Mouse (Mus musculus) layer of hippocampus, postnatal 14 days (tissue): ENCODE measurements around the gene Nfix. TPM values are rescaled to one million over a fixed set of nuclear protein-coding genes. Genes with fewer than 3 reads are reported as not detected.

Source experiments
- DNase-seq, 2 experiments: peaks; one replicate each; pipeline ENCODE4 v3.0.0; 2021 to 2022; ENCODE audit warnings: low spot score in 2 of 2, mixed read lengths in 1 of 2
- total RNA-seq, 2 experiments: library from RNA; stranded (reverse); gene quantifications; 2 replicates each; pipeline ENCODE4 v1.2.3; 2021

The Nfix gene
- total RNA-seq, 2 experiments from 2014 or later: 519 to 562 TPM

DNA sequence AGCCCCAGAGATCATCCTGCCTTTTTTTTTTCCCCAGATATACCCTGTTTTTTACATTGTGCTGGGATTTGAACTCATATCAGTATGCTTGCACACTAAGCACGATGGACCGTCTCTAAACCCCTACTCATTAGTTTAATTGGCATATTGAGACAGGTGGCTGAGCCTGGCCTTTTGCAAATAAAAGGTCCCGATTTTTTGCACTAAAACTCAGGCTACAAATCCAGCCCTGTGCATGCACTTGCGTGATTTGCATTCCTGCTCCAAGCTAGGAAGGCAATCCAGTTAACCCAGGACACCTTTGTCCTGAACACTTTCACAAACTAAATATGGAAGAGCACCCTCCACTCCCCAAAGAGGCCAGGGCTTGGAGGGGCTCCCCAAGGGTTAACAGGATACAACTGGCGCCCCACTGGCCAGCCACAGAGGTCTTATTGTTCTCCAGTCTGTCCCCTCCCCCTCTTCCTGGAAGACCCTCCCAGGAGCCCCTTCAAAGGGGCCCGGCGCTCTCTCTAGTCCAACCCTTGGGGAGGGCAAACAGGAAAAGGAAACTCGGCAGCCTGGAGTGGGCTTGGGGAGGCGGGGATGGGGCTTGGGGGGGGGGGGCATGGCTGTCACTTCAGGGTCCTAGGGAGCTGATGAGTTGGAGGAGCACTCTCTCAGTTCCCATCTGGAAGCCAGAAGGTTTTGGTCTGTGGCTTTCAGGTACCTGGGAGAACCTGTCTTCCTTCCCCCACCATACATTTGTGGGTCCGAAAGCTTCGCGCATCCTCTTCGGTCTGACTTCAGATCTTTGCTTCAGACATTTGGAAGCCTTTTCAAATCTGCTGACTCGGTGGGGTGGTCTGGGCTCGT is 144.6 kb downstream of the Nfix start:
- no peak for DNase-seq

DNA sequence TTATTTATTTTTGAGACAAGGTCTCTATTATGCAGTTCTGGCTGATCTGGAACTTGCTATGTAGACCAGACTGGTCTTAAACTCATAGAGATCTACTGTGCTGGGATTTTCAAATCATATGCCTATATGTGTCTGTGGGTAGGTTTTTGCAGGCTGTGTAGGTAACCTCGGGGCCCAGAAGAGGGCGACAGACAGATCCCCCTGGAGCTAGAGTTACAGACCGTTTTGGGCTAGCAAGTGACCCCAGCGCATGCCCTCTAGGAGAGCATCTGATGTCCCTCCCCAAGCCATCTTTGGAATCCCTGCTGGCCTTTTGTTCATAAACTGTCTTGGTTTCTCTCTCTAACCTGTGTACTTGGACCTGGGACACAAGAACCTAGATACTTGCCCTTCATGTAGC is 145.5 kb downstream of the Nfix start:
- no peak for DNase-seq

DNA sequence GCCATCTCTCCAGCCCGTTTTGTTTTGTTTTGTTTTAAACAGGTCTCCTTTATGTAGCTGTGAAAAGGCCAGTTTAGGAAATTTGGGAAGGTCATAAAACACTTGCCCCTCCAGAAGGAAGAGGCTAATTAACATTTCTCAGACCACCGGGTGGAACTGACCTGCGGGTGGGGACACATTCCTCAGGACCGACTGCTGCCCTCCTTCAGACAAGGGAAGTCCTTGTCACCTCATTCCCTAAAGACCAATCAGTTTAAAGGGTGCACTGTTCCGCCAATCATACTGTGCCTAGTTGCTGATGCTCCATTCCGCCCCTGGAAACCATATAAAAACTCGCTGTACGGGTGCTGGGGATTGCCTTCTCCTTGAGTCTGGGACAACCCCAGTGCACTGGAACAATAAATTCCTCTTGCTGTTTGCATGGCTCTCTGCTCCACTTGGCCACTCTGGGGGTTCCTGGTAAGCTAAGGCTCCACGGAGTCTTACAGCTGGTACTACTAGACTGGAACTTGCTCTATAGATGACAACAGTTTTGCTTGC is 147.0 kb downstream of the Nfix start:
- DNase-seq: no peak

DNA sequence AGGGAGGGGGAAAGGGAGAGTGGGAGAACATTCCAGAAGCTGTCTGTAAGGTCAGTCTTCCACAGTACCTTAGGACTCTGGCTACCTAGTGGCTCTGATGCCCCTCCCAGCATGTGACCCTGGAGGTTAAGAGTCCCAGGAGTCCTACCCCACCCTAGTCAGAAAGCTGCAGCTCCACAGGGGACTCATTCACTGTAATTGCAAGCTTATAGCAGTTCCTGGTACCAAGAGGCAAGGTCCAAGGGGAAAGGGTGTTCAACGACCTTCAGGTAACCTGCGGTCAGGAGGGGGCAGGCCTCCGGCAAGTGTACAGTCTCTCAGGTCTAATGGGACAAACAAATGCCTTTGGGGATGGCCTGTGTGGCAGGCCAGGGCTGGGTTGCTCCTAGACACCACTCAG is 149.9 kb downstream of the Nfix start:
- DNase-seq: no peak

Other genes starting within 250 kb of the Nfix start
- gene Ier2, start 137.5 kb downstream of the Nfix start, total RNA-seq: 10 to 100 TPM in 1 of 2 experiments, 1 to 10 TPM in 1; 9.5 to 12.5 TPM
- 10 to 100 TPM; 82.9 to 97.3 TPM for gene Trmt1, start 114.0 kb downstream of the Nfix start, total RNA-seq
- 10 to 100 TPM; 84.0 to 85.6 TPM for gene Nacc1, start 112.5 kb downstream of the Nfix start, total RNA-seq
- gene Lyl1, start 98.9 kb downstream of the Nfix start, total RNA-seq: 1 to 10 TPM; 3.4 to 4.2 TPM
- not detected for gene G430095P16Rik, start 77.3 kb downstream of the Nfix start, total RNA-seq
- 1 to 10 TPM; 7.4 to 8.6 TPM for gene Dand5, start 22.5 kb upstream of the Nfix start, total RNA-seq
- gene Gadd45gip1, start 31.2 kb upstream of the Nfix start, total RNA-seq: 10 to 100 TPM; 19.4 to 20.4 TPM
- gene Rad23a, start 40.3 kb upstream of the Nfix start, total RNA-seq: 10 to 100 TPM; 59.4 to 64.8 TPM
- 100 to 1,000 TPM; 453 to 590 TPM for gene Calr, start 46.6 kb upstream of the Nfix start, total RNA-seq
- 10 to 100 TPM; 55.3 to 58.4 TPM for gene Farsa, start 56.6 kb upstream of the Nfix start, total RNA-seq
- gene Syce2, start 71.8 kb upstream of the Nfix start, total RNA-seq: 10 to 100 TPM; 21.4 to 24.5 TPM
- 10 to 100 TPM; 35.0 to 35.6 TPM for gene Gcdh, start 93.6 kb upstream of the Nfix start, total RNA-seq
- gene Klf1, start 101.6 kb upstream of the Nfix start, total RNA-seq: not detected
- 1 to 10 TPM; 4.0 TPM for gene Dnase2a, start 108.2 kb upstream of the Nfix start, total RNA-seq
- 100 to 1,000 TPM; 127 to 140 TPM for gene Mast1, start 137.0 kb upstream of the Nfix start, total RNA-seq
- gene Rtbdn, start 146.6 kb upstream of the Nfix start, total RNA-seq: 1 to 10 TPM; 1.5 to 1.8 TPM
- gene Gm49661, start 169.1 kb upstream of the Nfix start, total RNA-seq: not detected
- 100 to 1,000 TPM; 417 to 431 TPM for gene Prdx2, start 169.2 kb upstream of the Nfix start, total RNA-seq
- gene Rnaseh2a, start 169.4 kb upstream of the Nfix start, total RNA-seq: 10 to 100 TPM; 34.3 to 34.4 TPM
- 10 to 100 TPM; 45.5 to 54.7 TPM for gene Junb, start 178.4 kb upstream of the Nfix start, total RNA-seq
- gene Hook2, start 190.3 kb upstream of the Nfix start, total RNA-seq: 1 to 10 TPM; 7.6 to 9.0 TPM
- not detected for gene Best2, start 214.2 kb upstream of the Nfix start, total RNA-seq
- 100 to 1,000 TPM; 108 to 115 TPM for gene Asna1, start 224.9 kb upstream of the Nfix start, total RNA-seq
- gene Trir, start 226.5 kb upstream of the Nfix start, total RNA-seq: 100 to 1,000 TPM; 136 to 150 TPM
- gene Tnpo2, start 236.6 kb upstream of the Nfix start, total RNA-seq: 100 to 1,000 TPM; 150 to 152 TPM